Mouse (Mus musculus): ENCODE data around the gene Gm29609.

DNA sequence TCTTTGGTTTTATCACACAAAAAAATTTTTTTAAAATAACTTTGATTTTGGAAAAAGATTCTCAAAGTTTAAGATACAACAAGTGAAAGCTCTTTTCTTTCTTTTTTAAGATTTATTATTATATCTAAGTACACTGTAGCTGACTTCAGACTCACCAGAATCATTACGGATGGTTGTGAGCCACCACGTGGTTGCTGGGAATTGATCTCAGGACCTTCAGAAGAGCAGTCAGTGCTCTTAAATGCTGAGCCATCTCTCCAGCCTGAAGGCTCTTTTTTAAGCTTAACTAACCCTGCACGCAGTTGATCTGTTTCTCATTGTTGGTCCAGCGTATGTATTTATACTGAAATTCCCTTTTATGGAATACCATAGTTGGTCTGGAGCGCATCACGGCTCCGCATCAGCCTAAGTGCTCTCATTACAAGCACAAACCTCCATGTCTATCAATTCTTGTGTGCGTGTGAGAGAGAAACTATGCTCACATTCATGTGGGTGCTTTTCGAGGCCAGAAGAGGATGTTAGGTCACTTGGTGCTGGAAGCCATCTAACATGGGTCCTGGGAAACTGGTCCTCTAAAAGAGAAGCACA, 1.6 kb upstream of the Gm29609 start:
- TF ChIP-seq EP300 (IDR thresholded peaks at IDR 0.05; ENCODE audit: insufficient read depth, low read depth, low read length) (no peak), POLR2A (IDR thresholded peaks at IDR 0.05; ENCODE audit: insufficient read depth, low read depth, low read length) (no peak), CTCF (IDR thresholded peaks at IDR 0.05) (no peak)

All from heart, adult 2 months (tissue).